Mouse (Mus musculus): Measurements from ENCODE around the gene Fgfr2.

Fgfr2 gene

GRCm38 (mm10) chr7:130965909-130966365 lies 2157.2 kb downstream of the Fgfr2 start:
- in situ Hi-C loops (cut with MboI; ENCODE audit: unreplicated experiment in 2 of 2), result no loop called here

GRCm38 (mm10) chr7:130965396-130965795 lies 2157.8 kb downstream of the Fgfr2 start:
- in situ Hi-C loops (cut with MboI; ENCODE audit: unreplicated experiment in 2 of 2), result no loop called here

DNA sequence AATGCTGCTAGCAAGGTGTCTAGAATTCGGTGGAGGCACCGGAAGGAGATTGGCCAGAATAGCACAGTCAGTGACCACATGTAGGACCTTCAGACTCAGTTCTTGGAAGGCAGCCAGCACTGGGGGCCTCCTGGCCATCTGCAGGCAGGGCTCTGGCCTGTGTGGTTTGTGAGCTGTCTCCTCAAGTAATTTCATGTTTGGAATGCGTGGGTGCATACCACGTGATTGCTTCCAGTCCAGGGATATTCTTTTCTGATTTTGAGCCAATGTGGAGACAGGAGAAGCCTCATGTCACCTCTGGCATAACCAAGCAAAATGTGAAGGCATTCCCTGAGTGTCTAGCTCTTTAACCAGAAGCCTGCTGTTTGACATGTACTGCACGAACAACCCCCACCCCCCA lies 2158.5 kb downstream of the Fgfr2 start:
- in situ Hi-C loops (cut with MboI; ENCODE audit: unreplicated experiment in 2 of 2), result no loop called here

DNA sequence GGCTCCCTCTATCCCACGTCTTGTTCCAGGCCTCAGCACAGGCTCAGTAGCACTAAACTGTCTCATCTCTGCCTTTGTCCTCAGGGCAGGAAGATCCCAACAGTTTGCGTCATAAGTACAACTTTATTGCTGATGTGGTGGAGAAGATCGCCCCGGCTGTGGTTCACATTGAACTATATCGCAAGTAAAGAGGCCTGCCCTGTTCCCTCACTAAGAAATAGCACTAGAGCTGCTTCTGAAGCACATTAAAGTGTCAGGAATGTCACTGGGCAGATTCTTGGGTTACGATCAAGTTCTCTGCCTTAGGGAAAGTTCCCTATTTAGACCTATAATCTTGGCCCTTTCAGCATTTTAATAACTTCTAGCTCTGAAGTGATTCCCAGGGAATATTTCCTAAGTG lies 2161.7 kb downstream of the Fgfr2 start:
- in situ Hi-C loops (cut with MboI; ENCODE audit: unreplicated experiment in 2 of 2), result no loop called here

- in situ Hi-C loops (cut with MboI; ENCODE audit: unreplicated experiment in 2 of 2), result no loop called here
These were observed 2163.3 kb downstream of the Fgfr2 start for GRCm38 (mm10) chr7:130959868-130960267.

DNA sequence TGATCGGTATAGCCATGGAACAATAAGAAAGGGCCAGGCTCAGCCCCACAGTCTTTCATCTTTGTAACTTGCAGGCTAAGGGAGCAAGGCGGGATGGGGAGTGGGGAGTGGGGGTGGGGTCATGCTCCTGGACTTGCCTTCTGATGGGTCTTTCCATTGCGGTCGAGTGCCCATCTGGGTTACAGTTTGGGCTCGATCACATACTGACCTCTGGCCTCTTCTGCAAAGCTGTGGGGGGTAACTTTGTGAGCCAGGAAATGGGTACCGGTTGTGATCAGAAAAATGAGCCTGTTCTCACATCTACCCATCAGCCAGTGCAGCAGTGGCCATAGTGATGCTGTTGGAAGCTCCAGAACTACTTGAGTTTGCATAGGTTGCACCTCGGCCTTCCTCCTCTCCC lies 2164.6 kb downstream of the Fgfr2 start:
- in situ Hi-C loops (cut with MboI; ENCODE audit: unreplicated experiment in 2 of 2), result no loop called here

DNA sequence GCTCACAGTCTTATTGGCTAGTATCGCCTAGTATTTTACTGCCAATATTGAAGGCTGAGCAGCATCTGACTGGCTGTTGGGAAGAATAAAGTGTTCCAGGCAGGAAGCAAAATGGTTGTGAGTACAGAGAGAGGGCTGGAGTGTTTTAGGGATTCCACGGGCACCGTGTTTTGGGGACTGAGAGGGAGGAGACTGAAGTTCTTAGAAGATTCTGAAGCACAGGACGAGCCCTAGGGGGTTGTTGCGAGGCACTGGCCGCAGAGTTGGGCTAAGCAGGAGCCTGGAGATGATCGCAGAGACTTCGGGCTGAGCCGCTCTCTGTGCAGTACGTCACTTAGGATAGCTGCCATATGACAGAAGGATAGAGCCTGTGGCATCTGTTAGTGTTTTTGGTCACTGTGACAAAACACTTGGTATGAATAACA lies 2169.0 kb downstream of the Fgfr2 start:
- in situ Hi-C loops (cut with MboI; ENCODE audit: unreplicated experiment in 2 of 2), result no loop called here

DNA sequence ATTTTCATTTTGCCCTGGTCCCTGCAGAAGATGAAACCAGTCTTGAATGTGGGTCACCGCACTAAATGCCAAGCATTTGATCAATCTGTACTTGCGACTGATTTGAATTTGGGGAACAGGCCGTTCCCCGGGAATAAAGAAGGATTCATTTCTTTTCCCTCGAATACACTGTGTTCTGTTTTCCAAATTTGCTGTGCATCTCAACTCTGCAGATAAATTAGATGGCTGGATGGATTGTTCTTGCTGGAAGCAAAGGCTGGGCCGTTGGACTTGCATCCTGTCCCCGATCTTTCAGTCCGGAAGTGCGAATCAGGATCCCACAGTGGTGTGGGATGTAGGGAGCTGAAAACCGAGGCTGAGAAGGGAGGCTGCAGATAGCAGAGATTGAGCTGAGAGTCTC lies 2169.8 kb downstream of the Fgfr2 start:
- in situ Hi-C loops (cut with MboI; ENCODE audit: unreplicated experiment in 2 of 2), result no loop called here

GRCm38 (mm10) chr7:130951004-130951403 lies 2172.1 kb downstream of the Fgfr2 start:
- in situ Hi-C loops (cut with MboI; ENCODE audit: unreplicated experiment in 2 of 2), result no loop called here

GRCm38 (mm10) chr7:130950482-130950881 lies 2172.7 kb downstream of the Fgfr2 start:
- in situ Hi-C loops (cut with MboI; ENCODE audit: unreplicated experiment in 2 of 2), result no loop called here

DNA sequence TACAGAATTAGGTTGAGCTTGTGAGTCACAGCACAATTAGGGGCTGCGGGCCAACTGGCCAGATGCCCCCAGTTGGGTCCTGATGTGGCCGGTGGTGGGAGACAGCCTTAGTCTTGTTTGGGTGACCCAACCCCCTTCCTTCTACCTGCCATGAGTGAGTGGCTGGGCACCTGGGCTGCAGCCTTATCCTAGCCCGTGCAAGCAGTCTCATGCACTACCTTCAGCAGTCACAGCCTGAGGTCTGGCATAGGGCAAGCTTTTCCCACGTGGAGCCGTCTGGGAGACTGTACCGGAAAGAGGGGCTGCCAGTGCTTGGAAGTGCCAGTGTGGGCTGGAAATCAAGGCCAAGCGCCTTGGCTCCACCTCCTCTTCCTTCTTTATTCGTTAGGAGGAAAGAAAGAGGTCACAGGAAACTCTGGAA lies 2173.8 kb downstream of the Fgfr2 start:
- in situ Hi-C loops (cut with MboI; ENCODE audit: unreplicated experiment in 2 of 2), result no loop called here

GRCm38 (mm10) chr7:130948563-130949208 lies 2174.5 kb downstream of the Fgfr2 start:
- in situ Hi-C loops (cut with MboI; ENCODE audit: unreplicated experiment in 2 of 2), result no loop called here

- in situ Hi-C loops (cut with MboI; ENCODE audit: unreplicated experiment in 2 of 2), result no loop called here
These were observed 2176.8 kb downstream of the Fgfr2 start for GRCm38 (mm10) chr7:130946303-130946702.

- in situ Hi-C loops (cut with MboI; ENCODE audit: unreplicated experiment in 2 of 2), result no loop called here
These were observed 2177.4 kb downstream of the Fgfr2 start for GRCm38 (mm10) chr7:130945730-130946129.

DNA sequence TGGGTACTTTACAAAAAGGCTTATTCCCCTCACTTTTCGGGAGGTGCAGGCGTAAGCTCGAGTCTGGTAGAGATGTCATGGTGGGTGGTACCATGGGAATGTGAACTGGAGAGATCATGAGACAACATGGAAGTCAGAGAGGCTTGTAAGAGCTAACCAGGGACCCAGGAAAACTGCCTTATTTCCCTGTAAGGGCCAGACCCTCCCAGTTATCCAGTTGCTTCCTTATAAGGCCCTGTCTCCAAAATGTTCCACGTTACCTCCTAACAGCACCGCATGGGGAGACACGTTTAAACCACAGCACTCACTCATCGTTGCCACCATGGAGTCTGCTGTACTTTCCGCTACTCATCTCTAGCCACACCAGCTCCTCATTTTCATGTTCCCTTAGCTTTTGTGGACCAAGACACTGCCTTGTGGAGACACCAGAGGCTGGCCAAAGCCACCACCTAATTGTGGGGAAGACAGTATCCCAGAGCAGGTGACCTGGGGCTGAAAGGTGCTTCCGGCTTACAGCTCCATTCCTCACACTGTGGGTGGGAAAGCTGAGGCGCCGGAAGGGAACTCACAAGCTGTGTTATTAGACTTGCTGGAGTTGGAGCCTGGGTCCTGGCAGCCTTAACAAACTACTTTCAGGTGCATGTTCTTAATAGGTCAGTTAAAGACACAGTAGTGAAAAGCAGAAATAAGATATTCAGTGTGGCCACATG lies 2178.2 kb downstream of the Fgfr2 start:
- in situ Hi-C loops (cut with MboI; ENCODE audit: unreplicated experiment in 2 of 2), result no loop called here

GRCm38 (mm10) chr7:130943280-130943895 lies 2179.8 kb downstream of the Fgfr2 start:
- in situ Hi-C loops (cut with MboI; ENCODE audit: unreplicated experiment in 2 of 2), result no loop called here

- in situ Hi-C loops (cut with MboI; ENCODE audit: unreplicated experiment in 2 of 2), result no loop called here
These were observed 2182.4 kb downstream of the Fgfr2 start for GRCm38 (mm10) chr7:130940733-130941132.

DNA sequence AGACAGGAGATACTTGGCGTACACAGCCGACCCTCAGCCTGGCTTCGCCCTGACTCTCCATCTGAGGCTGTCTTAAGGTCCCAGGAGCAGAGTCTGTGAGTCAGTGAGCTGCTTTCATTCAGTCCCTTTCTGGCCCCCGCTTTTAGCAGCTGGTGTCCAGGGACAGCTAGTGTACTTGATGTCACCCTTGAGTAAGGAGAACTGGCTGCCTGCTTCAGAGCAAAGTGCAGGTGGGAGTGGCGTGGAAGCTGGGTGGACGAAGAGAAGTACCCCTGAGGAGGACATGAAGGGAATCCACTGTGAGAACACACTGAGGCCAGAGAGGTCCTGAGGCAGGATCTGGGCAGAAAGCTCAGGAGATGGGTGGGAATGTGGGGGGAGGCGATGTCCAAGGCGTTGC lies 2184.3 kb downstream of the Fgfr2 start:
- in situ Hi-C loops (cut with MboI; ENCODE audit: unreplicated experiment in 2 of 2), result no loop called here

- in situ Hi-C loops (cut with MboI; ENCODE audit: unreplicated experiment in 2 of 2), result no loop called here
These were observed 2185.1 kb downstream of the Fgfr2 start for GRCm38 (mm10) chr7:130938005-130938404.

- in situ Hi-C loops (cut with MboI; ENCODE audit: unreplicated experiment in 2 of 2), result no loop called here
These were observed 2185.8 kb downstream of the Fgfr2 start for GRCm38 (mm10) chr7:130937266-130937841.

GRCm38 (mm10) chr7:130936472-130936951 lies 2186.6 kb downstream of the Fgfr2 start:
- in situ Hi-C loops (cut with MboI; ENCODE audit: unreplicated experiment in 2 of 2), result no loop called here
